Mouse (Mus musculus): ENCODE data around the gene Bod1.

- TF ChIP-seq TAL1 (IDR thresholded peaks at IDR 0.05; ENCODE audit: low read length): no peak
- TF ChIP-seq GATA1 (IDR thresholded peaks at IDR 0.05; ENCODE audit: low read length): no peak
Measured at GRCm38 (mm10) chr11:31703173-31703572, 31.5 kb upstream of the Bod1 start.
